Mouse (Mus musculus) E14TG2a.4 (cell line): ENCODE results near the gene Nolc1.
A peak's percentile ranks its signal among the peaks of the same experiment; 100 is the strongest.

ENCODE experiments used
- H3K27me3 ChIP-seq: 2 replicates; pipeline ENCODE4 v1.6.1; 2014; ENCODE audit warnings: low read length, control low read depth; ENCODE audit not compliant: insufficient read depth
- H3K36me3 ChIP-seq: 2 replicates; pipeline ENCODE4 v1.6.1; 2014; ENCODE audit warnings: low read length, control low read depth; ENCODE audit not compliant: insufficient read depth
- H3K4me1 ChIP-seq: replicated peaks from 2 replicates; pipeline ENCODE4 v1.6.1; 2014; ENCODE audit warnings: low read depth, low read length, control low read depth
- H3K4me3 ChIP-seq: replicated peaks from 2 replicates; pipeline ENCODE4 v1.5.1; 2014; ENCODE audit warnings: mild to moderate bottlenecking, low read length
- H3K9me3 ChIP-seq: 2 replicates; pipeline ENCODE4 v1.6.1; 2014; ENCODE audit warnings: low read length, control low read depth
- CTCF ChIP-seq: conservative IDR thresholded peaks from 2 replicates; pipeline ENCODE4 v1.5.1; 2014; ENCODE audit warnings: low read length
- NANOG ChIP-seq: IDR thresholded peaks from 2 replicates; pipeline ENCODE4 v1.6.1; 2014; ENCODE audit warnings: borderline replicate concordance, low read length, mixed read lengths
- POU5F1 ChIP-seq: IDR thresholded peaks from 2 replicates; pipeline ENCODE4 v1.6.1; 2014; ENCODE audit warnings: low read length, borderline replicate concordance

The Nolc1 gene

GRCm38 (mm10) chr19:46075616-46076607, at the start of gene Nolc1:
Gene Nolc1 (plus strand): TSS chr19:46075863.
- Histone ChIP-seq H3K4me3 (peak within 1 kb of the TSS; percentile 98), H3K27me3 (no peaks in the 10 kb centered on the region), H3K9me3 (no peaks in the 10 kb centered on the region), H3K4me1 (peaks cover 83% of the 10 kb centered on the region), H3K36me3 (peaks cover 77% of the 10 kb centered on the region)
- TF ChIP-seq NANOG = no peak

DNA sequence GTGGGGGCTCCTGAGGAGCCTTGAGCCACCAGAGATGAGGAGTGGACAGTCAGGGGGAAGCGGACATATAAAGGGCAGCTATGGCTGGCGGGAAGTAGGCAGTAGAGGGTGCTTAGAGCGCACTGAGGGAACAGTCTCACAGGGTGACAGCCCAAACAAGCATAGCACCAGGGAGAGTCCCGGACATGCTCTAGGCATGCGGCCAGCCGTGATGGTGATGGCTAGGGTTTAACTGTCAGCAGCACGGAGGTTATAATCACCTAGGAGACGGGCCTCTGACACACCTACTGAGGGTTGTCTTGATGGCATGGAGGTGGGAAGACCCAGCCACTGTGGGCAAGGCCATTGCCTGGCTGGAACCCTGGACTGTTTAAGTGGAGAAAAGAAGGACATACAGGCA, 49.1 kb upstream of the Nolc1 start:
- Histone ChIP-seq H3K27me3 (no peaks in the 10 kb centered on the region), H3K4me1 (peaks cover 40% of the 10 kb centered on the region), H3K4me3 (no peak overlapping the region), H3K9me3 (peaks cover 7% of the 10 kb centered on the region; the same call in 1 of the 2 replicates), H3K36me3 (peaks cover 25% of the 10 kb centered on the region)
- no peak for TF ChIP-seq CTCF
- TF ChIP-seq NANOG = no peak
- no peak for TF ChIP-seq POU5F1

DNA sequence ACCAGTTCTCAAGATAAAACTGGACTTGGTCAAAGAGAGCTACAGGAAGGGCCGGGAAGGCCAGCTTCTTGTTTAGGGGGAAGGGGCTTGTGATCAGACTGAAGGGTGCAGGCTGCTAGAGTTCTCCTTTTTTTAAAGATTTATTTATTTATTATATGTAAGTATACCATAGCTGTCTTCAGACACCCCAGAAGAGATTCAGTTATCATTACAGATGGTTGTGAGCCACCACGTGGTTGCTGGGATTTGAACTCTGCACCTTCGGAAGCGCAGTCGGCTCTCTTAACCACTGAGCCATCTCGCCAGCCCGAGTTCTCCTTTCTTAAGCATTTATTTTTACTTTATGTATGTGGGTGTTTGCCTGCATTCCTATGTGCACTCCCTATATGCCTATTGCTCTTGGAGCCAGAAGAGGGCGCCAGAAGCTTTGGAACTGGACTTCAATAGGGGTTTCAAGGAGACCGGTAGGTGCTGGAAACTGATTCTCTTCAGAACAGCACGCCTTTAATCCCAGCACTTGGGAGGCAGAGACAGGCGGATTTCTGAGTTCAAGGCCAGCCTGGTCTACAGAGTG, 46.8 kb upstream of the Nolc1 start:
- H3K36me3 ChIP-seq = peaks cover 48% of the 10 kb centered on the region
- no peak overlapping the region for H3K4me3 ChIP-seq
- H3K4me1 ChIP-seq = peaks cover 63% of the 10 kb centered on the region
- peaks cover 7% of the 10 kb centered on the region; the same call in 1 of the 2 replicates for H3K9me3 ChIP-seq
- no peaks in the 10 kb centered on the region for H3K27me3 ChIP-seq
- TF ChIP-seq NANOG (no peak), POU5F1 (no peak), CTCF (peak; percentile 67)

GRCm38 (mm10) chr19:46029652-46030051, 46.0 kb upstream of the Nolc1 start:
- TF ChIP-seq POU5F1 = no peak
- no peak for TF ChIP-seq CTCF
- no peak for TF ChIP-seq NANOG
- H3K36me3 ChIP-seq = peaks cover 56% of the 10 kb centered on the region

DNA sequence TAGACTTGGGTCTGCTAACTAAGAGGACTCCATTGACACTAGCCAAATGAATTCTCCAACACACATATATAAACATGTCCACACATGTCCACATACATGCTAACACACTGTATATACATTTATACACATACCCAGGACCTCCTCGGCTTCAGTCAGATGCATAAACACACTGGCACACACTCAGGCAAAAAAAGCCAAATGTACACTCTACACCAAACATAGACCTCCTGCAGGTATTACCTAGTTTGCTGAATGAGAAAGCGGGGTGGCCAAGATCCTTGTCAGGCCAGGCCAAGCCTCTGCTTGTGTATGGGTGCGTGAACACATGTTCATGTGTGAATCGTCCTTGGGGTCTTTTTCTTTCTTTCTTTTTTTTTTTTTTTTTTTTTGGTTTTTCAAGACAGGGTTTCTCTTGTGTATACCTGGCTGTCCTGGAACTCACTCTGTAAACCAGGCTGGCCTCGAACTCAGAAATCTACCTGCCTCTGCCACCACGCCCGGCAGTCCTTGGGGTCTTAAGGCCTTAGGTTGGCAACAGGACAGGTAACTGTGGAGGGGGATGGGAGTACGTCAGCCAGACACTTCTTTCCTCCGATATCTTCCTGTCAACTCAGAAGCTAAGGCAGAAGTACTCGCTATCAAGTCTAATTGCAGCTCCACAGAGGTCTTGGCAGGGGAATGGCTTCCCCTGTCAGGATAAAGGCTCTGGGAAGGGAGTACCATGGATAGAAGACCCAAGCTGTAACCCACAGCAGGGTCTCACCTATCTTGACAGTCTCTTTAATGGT, 45.3 kb upstream of the Nolc1 start:
- Histone ChIP-seq H3K9me3 (peaks cover 7% of the 10 kb centered on the region; the same call in 1 of the 2 replicates), H3K4me1 (peaks cover 74% of the 10 kb centered on the region), H3K36me3 (peaks cover 63% of the 10 kb centered on the region), H3K4me3 (no peak overlapping the region), H3K27me3 (no peaks in the 10 kb centered on the region)
- TF ChIP-seq NANOG (no peak), POU5F1 (no peak), CTCF (no peak)

More at GRCm38 (mm10) chr19:46029652-46030051, 46.0 kb upstream of the Nolc1 start:
- H3K27me3 ChIP-seq = no peaks in the 10 kb centered on the region
- H3K4me1 ChIP-seq = peaks cover 71% of the 10 kb centered on the region
- no peak overlapping the region for H3K4me3 ChIP-seq
- H3K9me3 ChIP-seq = peaks cover 7% of the 10 kb centered on the region; the same call in 1 of the 2 replicates

GRCm38 (mm10) chr19:46031689-46032432, 43.8 kb upstream of the Nolc1 start:
- H3K4me3 ChIP-seq = no peak overlapping the region; the same call in 1 of the 2 replicates
- peaks cover 74% of the 10 kb centered on the region for H3K36me3 ChIP-seq
- H3K9me3 ChIP-seq = peaks cover 7% of the 10 kb centered on the region; the same call in 1 of the 2 replicates
- H3K4me1 ChIP-seq = peaks cover 78% of the 10 kb centered on the region
- no peaks in the 10 kb centered on the region for H3K27me3 ChIP-seq
- no peak for TF ChIP-seq CTCF
- no peak for TF ChIP-seq NANOG
- TF ChIP-seq POU5F1 = no peak

DNA sequence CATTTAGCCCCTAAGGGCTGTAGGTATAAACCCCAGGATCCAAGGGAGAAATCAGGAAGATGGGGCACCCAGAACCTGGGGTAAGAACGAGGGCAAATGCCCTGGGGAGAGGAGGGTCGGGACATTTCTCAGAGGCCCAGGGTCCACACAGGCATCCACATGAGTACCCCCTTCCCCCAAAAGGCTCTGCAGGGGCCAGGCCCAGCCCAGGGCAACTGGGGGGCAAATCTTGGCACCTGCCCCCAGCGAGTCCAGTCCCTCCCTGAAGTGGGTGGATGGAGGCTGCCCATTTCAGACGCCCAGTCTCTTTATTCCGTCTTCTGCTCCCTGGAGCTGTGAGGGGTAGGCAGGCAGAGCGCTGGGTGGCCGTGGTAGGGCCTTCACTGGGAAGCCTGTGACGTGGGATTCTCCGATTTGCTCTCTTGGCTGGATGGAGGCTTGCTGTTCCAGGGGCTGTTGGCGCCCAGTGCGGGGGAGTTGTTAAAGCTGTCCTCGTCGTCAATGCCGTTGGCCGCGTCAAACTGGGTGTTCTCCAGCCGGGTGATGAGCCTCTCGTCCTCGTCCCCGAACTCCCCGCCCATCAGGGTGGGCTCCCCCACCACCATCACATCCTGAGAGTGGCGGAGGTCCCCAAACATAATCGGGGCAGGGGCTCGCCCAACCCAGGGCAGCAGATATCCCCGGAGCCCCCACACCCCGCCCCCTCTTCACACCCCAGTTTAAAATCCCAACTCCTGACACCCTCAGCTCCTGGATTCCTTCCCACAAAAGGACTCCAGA, 42.7 kb upstream of the Nolc1 start:
- no peak for TF ChIP-seq NANOG
- TF ChIP-seq CTCF = no peak
- no peak for TF ChIP-seq POU5F1
- H3K4me1 ChIP-seq = peaks cover 85% of the 10 kb centered on the region
- peaks cover 74% of the 10 kb centered on the region for H3K36me3 ChIP-seq

More for the DNA sequence above, 42.7 kb upstream of the Nolc1 start:
- no peaks in the 10 kb centered on the region for H3K27me3 ChIP-seq
- H3K9me3 ChIP-seq = peaks cover 7% of the 10 kb centered on the region; the same call in 1 of the 2 replicates
- H3K4me3 ChIP-seq = peak overlapping the region; percentile 17; the same call in 1 of the 2 replicates
